Mouse (Mus musculus): ENCODE data around the gene Ppara.

The Ppara gene

GRCm38 (mm10) chr15:85728224-85728623, 6.6 kb upstream of the Ppara start:
- no peak for DNase-seq (ENCODE audit: low read depth)

- DNase-seq (ENCODE audit: low read depth): no peak
Measured at GRCm38 (mm10) chr15:85729256-85729655, 5.5 kb upstream of the Ppara start.

- DNase-seq (ENCODE audit: low read depth): no peak
Measured at GRCm38 (mm10) chr15:85730027-85730426, 4.8 kb upstream of the Ppara start.

DNA sequence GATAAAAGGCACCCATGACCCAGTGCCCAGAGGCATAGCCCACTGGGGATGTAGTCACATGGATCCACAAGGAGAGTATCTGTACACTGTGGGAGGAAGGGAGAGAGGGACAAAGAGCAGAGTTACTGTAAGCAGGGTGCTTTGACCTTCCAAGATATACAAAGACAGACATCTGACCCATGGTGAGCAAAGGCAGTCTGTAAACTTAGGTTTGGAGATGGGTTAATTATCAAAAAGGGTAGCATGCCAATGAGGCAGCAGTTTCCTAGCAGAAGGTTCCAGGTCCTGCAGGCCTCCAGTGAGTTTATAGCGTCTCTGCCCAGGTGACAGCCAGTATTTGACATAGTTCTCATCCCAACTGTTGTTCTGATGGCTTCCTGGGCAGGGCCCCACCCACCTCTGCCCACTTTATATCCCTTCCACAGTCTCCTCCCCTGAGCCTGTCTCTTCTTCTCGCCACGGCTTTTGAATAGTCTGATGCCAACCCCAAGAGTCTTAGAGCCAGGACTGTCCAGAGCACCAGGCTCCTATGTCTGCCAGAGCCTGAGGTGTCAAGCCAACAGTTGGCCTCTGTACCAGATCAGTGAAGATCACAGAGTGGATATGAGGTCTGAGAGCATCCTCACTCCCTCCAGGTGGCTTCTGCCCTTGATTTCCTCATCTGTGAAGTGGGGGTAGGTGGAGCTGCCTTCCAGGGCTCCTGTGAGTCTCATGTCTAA, 2.7 kb upstream of the Ppara start:
- no peak for DNase-seq (ENCODE audit: low read depth)

DNA sequence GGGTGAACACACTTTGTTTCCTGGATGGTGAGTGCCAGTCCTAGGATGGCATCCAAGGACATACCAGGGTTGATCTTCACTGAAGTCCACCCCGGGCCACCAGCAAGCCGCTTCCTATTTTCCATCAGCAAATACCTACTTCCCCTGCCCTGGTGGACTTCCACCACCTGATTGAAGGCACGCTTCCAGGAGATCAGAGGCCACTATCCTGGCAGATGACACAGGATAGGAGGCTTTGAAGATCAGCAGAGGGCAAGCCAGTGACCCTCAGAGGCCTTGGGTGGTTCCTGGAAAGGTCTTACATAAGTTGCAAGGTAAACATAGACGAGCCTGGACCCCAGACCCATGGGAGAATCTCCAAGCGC, 2.2 kb upstream of the Ppara start:
- DNase-seq (ENCODE audit: low read depth): no peak

DNA sequence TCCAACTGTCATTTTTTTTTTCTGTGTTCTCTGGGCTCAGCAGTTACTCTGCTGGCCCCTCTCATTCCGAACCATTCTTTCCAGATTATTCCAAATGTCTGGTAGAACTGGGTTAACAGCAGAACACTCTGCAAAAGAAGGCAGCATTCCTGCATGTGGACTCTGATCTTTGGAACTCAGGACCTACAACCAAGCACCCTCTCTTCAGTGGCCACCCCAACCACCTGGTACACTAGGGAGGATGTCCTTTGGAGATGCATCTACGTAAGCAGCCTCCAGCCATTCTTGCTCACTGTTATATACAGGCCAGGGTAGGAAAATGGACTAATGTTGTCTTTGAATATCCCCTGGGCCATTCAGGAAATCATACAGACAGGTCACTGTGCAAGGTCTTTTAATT, 1.1 kb upstream of the Ppara start:
- no peak for DNase-seq (ENCODE audit: low read depth)

GRCm38 (mm10) chr15:85734148-85734547, 635 bp upstream of the Ppara start:
- no peak for DNase-seq (ENCODE audit: low read depth)

- DNase-seq (ENCODE audit: low read depth): no peak
Measured at GRCm38 (mm10) chr15:85735063-85735835, 466 bp downstream of the Ppara start.

DNA sequence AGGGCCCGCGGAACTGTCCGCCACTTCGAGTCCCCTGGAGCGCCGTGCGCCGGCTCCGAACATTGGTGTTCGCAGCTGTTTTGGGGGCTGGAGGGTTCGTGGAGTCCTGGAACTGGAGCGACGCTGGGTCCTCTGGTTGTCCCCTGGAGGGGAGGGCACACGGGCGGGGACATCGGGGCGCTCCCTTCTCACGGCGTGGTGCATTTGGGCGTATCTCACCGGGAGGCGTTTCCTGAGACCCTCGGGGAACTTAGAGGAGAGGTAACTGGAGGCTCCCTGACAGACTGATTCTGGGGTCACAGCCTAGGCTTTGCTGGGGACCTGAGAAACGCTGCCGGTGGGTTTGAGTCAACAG, 1.0 kb downstream of the Ppara start:
- no peak for DNase-seq (ENCODE audit: low read depth)

DNA sequence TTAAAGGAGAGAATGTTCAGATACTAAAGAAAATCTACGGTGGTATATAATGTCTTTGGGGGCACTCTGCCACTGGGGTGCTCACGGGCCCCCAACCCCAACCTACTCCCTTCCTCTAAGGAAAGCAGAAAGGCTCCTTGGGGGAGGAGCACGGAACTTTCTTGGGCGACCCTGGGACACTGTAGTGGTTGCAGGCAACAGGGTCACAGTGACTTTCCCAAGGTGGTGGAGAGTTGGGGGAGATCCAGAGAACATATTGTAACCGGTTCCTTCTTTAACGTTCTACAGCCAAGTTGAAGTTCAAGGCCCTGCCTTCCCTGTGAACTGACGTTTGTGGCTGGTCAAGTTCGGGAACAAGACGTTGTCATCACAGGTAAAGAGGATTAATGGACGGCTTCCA, 1.7 kb downstream of the Ppara start:
- no peak for DNase-seq (ENCODE audit: low read depth)

DNA sequence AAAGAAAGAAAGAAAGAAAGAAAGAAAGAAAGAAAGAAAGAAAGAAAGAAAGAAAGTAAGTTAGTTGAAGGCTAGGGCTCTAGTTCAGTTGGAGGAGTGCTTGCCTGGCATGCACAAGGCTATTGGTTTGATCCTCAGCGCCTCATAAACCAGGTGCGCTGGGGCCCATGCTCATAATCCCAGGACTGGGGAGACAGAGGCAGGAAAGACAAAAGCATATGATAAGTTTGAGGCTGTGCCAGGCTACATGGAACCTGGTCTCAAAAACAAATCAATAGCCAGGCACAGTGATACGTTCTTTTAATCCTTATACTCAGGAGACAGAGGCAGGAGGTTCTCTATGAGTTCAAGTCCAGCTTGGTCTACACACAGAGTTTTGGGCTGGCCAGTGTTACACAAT, 3.6 kb downstream of the Ppara start:
- DNase-seq (ENCODE audit: low read depth): no peak

GRCm38 (mm10) chr15:85738939-85739338, 4.2 kb downstream of the Ppara start:
- DNase-seq (ENCODE audit: low read depth): no peak

DNA sequence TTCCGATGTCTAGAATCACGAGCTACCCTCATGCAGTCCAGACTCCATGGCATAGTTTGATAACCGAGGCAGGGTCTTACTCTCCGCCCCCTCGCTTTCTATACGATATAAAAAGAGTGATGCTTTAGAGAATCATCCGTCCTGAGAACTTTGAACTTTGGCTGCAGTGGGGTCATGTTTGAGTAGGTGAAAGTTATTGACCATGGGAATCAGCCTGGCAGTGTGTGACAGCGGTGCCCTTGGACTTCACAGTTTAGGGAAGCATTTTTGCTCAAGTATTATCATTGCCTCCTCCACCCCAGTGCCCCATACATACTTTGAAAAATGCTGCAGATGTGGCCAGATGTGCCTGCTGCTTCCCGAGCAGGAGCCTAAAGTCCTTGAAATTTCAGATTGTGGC, 7.8 kb downstream of the Ppara start:
- no peak for DNase-seq (ENCODE audit: low read depth)

- DNase-seq (ENCODE audit: low read depth): no peak
Measured at GRCm38 (mm10) chr15:85743946-85744345, 9.2 kb downstream of the Ppara start.

- DNase-seq (ENCODE audit: low read depth): no peak
Measured at GRCm38 (mm10) chr15:85746178-85746577, 11.4 kb downstream of the Ppara start.

DNA sequence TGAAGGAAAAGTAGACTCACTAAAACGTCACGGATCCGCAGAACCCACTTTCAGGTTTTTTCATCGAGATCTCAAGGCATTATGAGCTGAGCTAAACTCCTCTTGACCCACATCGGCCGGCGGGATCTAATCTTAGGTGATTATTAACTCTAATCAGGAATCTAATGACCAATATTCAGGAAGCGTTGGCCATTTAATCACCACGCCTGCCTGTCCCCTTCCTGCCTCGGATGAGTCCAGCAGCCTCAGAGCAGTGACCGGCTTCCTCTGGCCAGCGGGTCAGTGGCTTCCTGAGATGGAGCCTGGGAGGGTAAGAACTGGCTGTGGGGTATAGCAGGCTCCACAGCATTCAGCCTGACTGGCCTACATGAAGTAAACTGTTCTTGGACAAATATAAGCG, 11.9 kb downstream of the Ppara start:
- DNase-seq (ENCODE audit: low read depth): no peak

DNA sequence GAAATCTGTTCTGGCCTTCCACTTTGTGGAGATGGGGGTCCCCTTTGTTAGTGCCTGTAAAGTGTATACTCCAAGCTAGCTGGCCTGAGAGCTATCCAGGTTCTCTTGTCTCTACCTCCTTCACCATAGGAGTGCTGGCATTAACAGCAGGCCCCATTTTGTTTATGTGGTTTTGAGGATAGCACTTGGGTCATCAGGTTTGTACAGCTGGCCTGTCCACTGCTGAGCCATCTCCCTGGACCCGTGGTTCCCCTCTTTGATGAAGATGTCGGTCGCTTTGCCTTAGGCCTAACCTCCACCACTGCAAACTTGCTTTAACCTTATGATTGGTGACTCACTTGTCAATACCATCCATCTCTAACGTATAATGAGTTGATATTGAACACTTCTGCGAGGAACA, 13.2 kb downstream of the Ppara start:
- DNase-seq (ENCODE audit: low read depth): no peak

GRCm38 (mm10) chr15:85748466-85748865, 13.7 kb downstream of the Ppara start:
- DNase-seq (ENCODE audit: low read depth): no peak

DNA sequence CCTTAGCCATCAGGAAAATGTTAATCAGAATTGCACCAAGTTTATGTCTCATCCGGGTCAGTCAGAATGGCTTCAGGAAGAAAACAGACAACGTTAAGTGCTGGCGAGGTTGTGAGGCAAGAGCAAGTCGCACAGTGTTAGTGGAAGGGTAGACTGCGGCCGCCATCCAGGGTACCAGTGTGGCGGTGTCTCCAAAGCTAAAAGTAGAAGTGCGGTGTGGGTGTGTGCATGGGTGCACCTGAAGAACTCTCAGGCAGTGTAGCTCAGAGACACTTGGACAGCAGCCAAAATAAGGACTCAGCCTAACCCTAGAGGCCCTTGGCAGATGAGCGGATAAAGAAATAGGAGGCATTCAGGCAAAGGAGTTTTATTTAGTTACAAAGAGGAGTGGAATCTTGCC, 14.4 kb downstream of the Ppara start:
- DNase-seq (ENCODE audit: low read depth): no peak

DNA sequence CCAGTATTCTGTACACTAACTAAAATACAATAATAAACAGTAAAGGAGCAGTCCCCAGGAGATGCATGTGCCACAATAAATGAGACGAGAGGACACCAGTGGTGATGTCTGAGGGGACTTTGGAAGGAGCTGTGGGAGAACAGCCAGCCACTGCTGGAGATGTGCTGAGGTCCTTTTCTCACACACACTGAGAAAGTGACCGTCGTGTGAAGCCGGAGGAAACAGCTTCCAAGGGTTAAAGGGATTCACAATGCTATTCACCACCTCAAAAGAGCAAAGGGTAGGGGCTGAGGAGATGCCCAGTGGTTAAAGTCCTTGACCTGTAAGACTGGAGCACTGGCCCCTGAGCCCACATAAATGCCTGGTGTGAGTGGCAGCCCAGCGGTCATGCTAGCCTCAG, 15.3 kb downstream of the Ppara start:
- DNase-seq (ENCODE audit: low read depth): no peak

GRCm38 (mm10) chr15:85752655-85753054, 17.9 kb downstream of the Ppara start:
- DNase-seq (ENCODE audit: low read depth): no peak

- no peak for DNase-seq (ENCODE audit: low read depth)
Measured at GRCm38 (mm10) chr15:85754033-85754650, 19.4 kb downstream of the Ppara start.

GRCm38 (mm10) chr15:85755214-85755613, 20.4 kb downstream of the Ppara start:
- no peak for DNase-seq (ENCODE audit: low read depth)
